Mouse (Mus musculus) neural tube, embryonic 13.5 days (tissue): ENCODE data around the gene 5730455P16Rik. TPM values are rescaled to one million over a fixed set of nuclear protein-coding genes. Genes with fewer than 3 reads are reported as not detected.
A peak's percentile ranks its signal among the peaks of the same experiment; 100 is the strongest.

Experiments used
- ATAC-seq: fragments of 200-750 bp; cut with Nextera tagmentation; 2 replicates; pipeline ENCODE4 v1.8.0; 2017; ENCODE audit warnings: low read depth, mild to moderate bottlenecking, moderate TSS enrichment, moderate library complexity
- H3K27ac ChIP-seq: fragments of 300-500 bp; sonication (generic); replicated peaks from 2 replicates; pipeline ENCODE4 v1.5.1; 2015; ENCODE audit warnings: moderate library complexity, mild to moderate bottlenecking, inconsistent platforms
- H3K27me3 ChIP-seq: fragments of 300-500 bp; sonication (generic); 2 replicates; pipeline ENCODE4 v1.6.1; 2015; ENCODE audit warnings: mild to moderate bottlenecking, inconsistent platforms
- H3K36me3 ChIP-seq: fragments of 300-500 bp; sonication (generic); 2 replicates; pipeline ENCODE4 v1.6.1; 2015; ENCODE audit warnings: mild to moderate bottlenecking, inconsistent platforms
- H3K4me1 ChIP-seq: fragments of 300-500 bp; sonication (generic); replicated peaks from 2 replicates; pipeline ENCODE4 v1.6.1; 2015; ENCODE audit warnings: inconsistent platforms
- H3K4me2 ChIP-seq: fragments of 300-500 bp; sonication (generic); 2 replicates; pipeline ENCODE4 v1.6.1; 2015; ENCODE audit warnings: inconsistent platforms, mild to moderate bottlenecking, moderate library complexity
- H3K4me3 ChIP-seq: fragments of 300-500 bp; sonication (generic); 2 replicates; pipeline ENCODE4 v1.5.1; 2015; ENCODE audit warnings: mild to moderate bottlenecking, inconsistent platforms
- H3K9ac ChIP-seq: fragments of 300-500 bp; sonication (generic); 2 replicates; pipeline ENCODE4 v1.6.1; 2015; ENCODE audit warnings: moderate library complexity, mild to moderate bottlenecking, inconsistent platforms
- H3K9me3 ChIP-seq: fragments of 300-500 bp; sonication (generic); 2 replicates; pipeline ENCODE4 v1.6.1; 2016; ENCODE audit warnings: inconsistent platforms
- WGBS: fragments of 180-500 bp; shearing (Covaris S2); methylation state at CpG from one replicate; pipeline ENCODE4 v1.1.7; 2015; 5-methylcytosine and 5-hydroxymethylcytosine counted together
- polyA plus RNA-seq: library from polyadenylated mRNA; unstranded; fragments of >200 nt; fragmentation: Nextera tagmentation; extraction: Ambion mirVana; gene quantifications from 2 replicates; pipeline ENCODE4 v1.2.1, GENCODE M21; 2015

The 5730455P16Rik gene
- polyA plus RNA-seq, 1 experiment from 2014 or later: 33.4 TPM

- Histone ChIP-seq H3K27ac (peak overlapping the region; percentile 90), H3K4me2 (no peak overlapping the region), H3K9ac (no peak overlapping the region), H3K27me3 (no peaks in the 10 kb centered on the region), H3K9me3 (no peaks in the 10 kb centered on the region), H3K4me3 (no peak overlapping the region), H3K4me1 (peaks cover 89% of the 10 kb centered on the region), H3K36me3 (no peaks in the 10 kb centered on the region)
- no peak for ATAC-seq
- 48% methylated on average over 1 of the region's 1 CpGs for WGBS
Measured at GRCm38 (mm10) chr11:80313462-80313861, 64.4 kb downstream of the 5730455P16Rik start.

GRCm38 (mm10) chr11:80312565-80312964 is 65.3 kb downstream of the 5730455P16Rik start:
- WGBS: 3% methylated on average over 6 of the region's 6 CpGs
- H3K9me3 ChIP-seq: no peaks in the 10 kb centered on the region
- peak overlapping the region; percentile 90 for H3K27ac ChIP-seq
- H3K4me3 ChIP-seq: no peak overlapping the region
- ATAC-seq: no peak
- H3K9ac ChIP-seq: peak overlapping the region; percentile 23; the same call in 1 of the 2 replicates
- peaks cover 83% of the 10 kb centered on the region for H3K4me1 ChIP-seq
- no peaks in the 10 kb centered on the region for H3K27me3 ChIP-seq
- no peak overlapping the region for H3K4me2 ChIP-seq
- H3K36me3 ChIP-seq: no peaks in the 10 kb centered on the region

GRCm38 (mm10) chr11:80312049-80312448 is 65.8 kb downstream of the 5730455P16Rik start:
- Histone ChIP-seq H3K9ac (no peak overlapping the region), H3K36me3 (no peaks in the 10 kb centered on the region), H3K4me1 (peaks cover 80% of the 10 kb centered on the region), H3K4me2 (no peak overlapping the region), H3K27me3 (no peaks in the 10 kb centered on the region), H3K4me3 (no peak overlapping the region), H3K9me3 (no peaks in the 10 kb centered on the region), H3K27ac (peak overlapping the region; percentile 90)
- peak; percentile 40; the same call in 1 of the 2 replicates for ATAC-seq
- WGBS: 6% methylated on average over 2 of the region's 2 CpGs

GRCm38 (mm10) chr11:80311271-80311670 is 66.6 kb downstream of the 5730455P16Rik start:
- peak; percentile 17; the same call in 1 of the 2 replicates for ATAC-seq
- no peaks in the 10 kb centered on the region for H3K27me3 ChIP-seq
- peak overlapping the region; percentile 90 for H3K27ac ChIP-seq
- no peak overlapping the region for H3K4me2 ChIP-seq
- 25% methylated on average over 4 of the region's 4 CpGs for WGBS
- no peaks in the 10 kb centered on the region for H3K36me3 ChIP-seq
- no peaks in the 10 kb centered on the region for H3K9me3 ChIP-seq
- peaks cover 74% of the 10 kb centered on the region for H3K4me1 ChIP-seq
- H3K4me3 ChIP-seq: no peak overlapping the region
- H3K9ac ChIP-seq: no peak overlapping the region

Other genes starting within 250 kb of the 5730455P16Rik start
- gene Tefm, start 235.9 kb downstream of the 5730455P16Rik start, polyA plus RNA-seq: 26.6 and 27.2 TPM in 2 replicates
- 3.6 and 3.9 TPM in 2 replicates for gene Adap2, start 223.9 kb downstream of the 5730455P16Rik start, polyA plus RNA-seq
- gene Rnf135, start 194.2 kb downstream of the 5730455P16Rik start, polyA plus RNA-seq: 3.6 and 4.2 TPM in 2 replicates
- 76.2 and 80.0 TPM in 2 replicates for gene Rhot1, start 169.0 kb downstream of the 5730455P16Rik start, polyA plus RNA-seq
- gene Rhbdl3, start 77.1 kb downstream of the 5730455P16Rik start, polyA plus RNA-seq: 16.3 and 16.6 TPM in 2 replicates
- gene Zfp207, start 5.2 kb upstream of the 5730455P16Rik start, polyA plus RNA-seq: 217 and 226 TPM in 2 replicates
- gene Psmd11, start 50.6 kb upstream of the 5730455P16Rik start, polyA plus RNA-seq: 293 and 304 TPM in 2 replicates
- 87.8 and 95.6 TPM in 2 replicates for gene Cdk5r1, start 99.0 kb upstream of the 5730455P16Rik start, polyA plus RNA-seq